Mouse (Mus musculus) forebrain, embryonic 14.5 days (tissue): Measurements from ENCODE around the gene Kdm2a. TPM values are rescaled to one million over a fixed set of nuclear protein-coding genes. Genes with fewer than 3 reads are reported as not detected.

Experiments
- ATAC-seq: fragments of 200-750 bp; cut with Nextera tagmentation; 2 replicates; pipeline ENCODE4 v1.8.0; 2017; ENCODE audit warnings: mild to moderate bottlenecking, moderate library complexity
- DNase-seq: peaks from one replicate; pipeline ENCODE4 v3.0.0-alpha.2; 2015; ENCODE audit warnings: low spot score
- H3K27ac ChIP-seq: fragments of 300-500 bp; sonication (generic); 2 replicates; pipeline ENCODE4 v1.5.1; 2014; ENCODE audit warnings: low read depth, mild to moderate bottlenecking, control low read depth, low read length, moderate library complexity
- H3K27me3 ChIP-seq: fragments of 300-500 bp; sonication (generic); replicated peaks from 2 replicates; pipeline ENCODE4 v1.6.1; 2014; ENCODE audit warnings: low read length, control low read depth, mixed read lengths; ENCODE audit not compliant: control insufficient read depth, insufficient read depth
- H3K36me3 ChIP-seq: fragments of 300-500 bp; sonication (generic); 2 replicates; pipeline ENCODE4 v1.6.1; 2014; ENCODE audit warnings: low read length, control low read depth; ENCODE audit not compliant: control insufficient read depth, insufficient read depth
- H3K4me1 ChIP-seq: fragments of 300-500 bp; sonication (generic); 2 replicates; pipeline ENCODE4 v1.6.1; 2014; ENCODE audit warnings: antibody characterized with exemption, low read length, control low read depth; ENCODE audit not compliant: control insufficient read depth, insufficient read depth
- H3K4me2 ChIP-seq: fragments of 300-500 bp; sonication (generic); 2 replicates; pipeline ENCODE4 v1.6.1; 2014; ENCODE audit warnings: mild to moderate bottlenecking, control low read depth, low read length
- H3K4me3 ChIP-seq: fragments of 300-500 bp; sonication (generic); 2 replicates; pipeline ENCODE4 v1.5.1; 2014; ENCODE audit warnings: low read depth, low read length, control low read depth
- H3K9ac ChIP-seq: fragments of 300-500 bp; sonication (generic); 2 replicates; pipeline ENCODE4 v1.6.1; 2014; ENCODE audit warnings: mild to moderate bottlenecking, low read length, control low read depth, moderate library complexity
- H3K9me3 ChIP-seq: fragments of 300-500 bp; sonication (generic); replicated peaks from 2 replicates; pipeline ENCODE4 v1.6.1; 2016; ENCODE audit warnings: low read length, control low read depth, mixed read lengths; ENCODE audit not compliant: control insufficient read depth
- WGBS: fragments of 180-500 bp; shearing (Covaris S2); extraction: QIAGEN DNeasy Blood & Tissue Kit; methylation state at CpG from one replicate; pipeline ENCODE4 v1.1.7; 2014; 5-methylcytosine and 5-hydroxymethylcytosine counted together
- polyA plus RNA-seq: library from polyadenylated mRNA; unstranded; fragments of >200 nt; fragmentation: Nextera tagmentation; extraction: Ambion mirVana; gene quantifications from 2 replicates; pipeline ENCODE4 v1.2.1, GENCODE M21; 2014

Gene Kdm2a
- polyA plus RNA-seq, 1 experiment from 2014 or later = 29.2 TPM

DNA sequence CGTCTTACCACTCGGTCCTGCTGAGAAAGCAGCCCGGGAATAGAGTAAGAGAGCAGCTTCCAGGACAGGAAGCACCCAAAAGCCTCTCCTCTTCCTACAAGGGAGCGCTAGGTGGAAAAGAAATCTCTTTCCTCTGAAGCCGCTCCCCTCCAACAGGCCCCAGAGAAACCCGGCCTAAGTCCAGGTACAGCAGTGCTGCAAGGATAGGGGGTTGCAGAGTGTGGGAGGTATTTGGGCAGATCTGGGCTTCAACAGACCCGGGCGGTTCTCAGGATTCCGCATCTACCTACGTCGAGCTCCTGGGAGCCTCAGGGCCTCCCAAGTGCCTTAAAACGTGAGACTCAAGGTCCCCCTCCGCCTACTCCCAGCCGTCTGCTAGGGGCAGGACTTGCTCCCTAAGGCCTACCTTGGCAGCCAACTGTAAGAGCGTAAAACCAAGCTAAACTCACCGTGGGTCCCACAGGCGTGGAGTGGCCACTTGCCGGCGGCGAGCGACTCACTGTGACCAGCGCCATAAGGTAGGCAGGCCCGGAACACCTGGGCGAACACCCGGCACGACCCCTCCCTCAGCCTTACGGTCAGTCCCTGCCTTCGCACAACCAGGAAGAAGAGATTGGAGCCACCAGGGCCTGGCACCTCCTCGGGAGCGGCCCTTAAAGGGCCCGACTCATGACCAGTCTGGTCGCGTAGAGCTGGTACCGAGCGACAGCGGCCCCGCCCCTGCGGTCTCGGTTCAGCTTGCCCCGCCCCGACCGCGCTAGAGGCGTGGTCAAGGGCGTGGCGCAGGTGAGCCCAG, 129.3 kb downstream of the Kdm2a start, which contains the start of gene Ssh3:
Ssh3 (minus strand) TSS at position 615 of the 796 bp plus-strand sequence.
- 7% methylated on average over 46 of the region's 46 CpGs for WGBS
- Histone ChIP-seq H3K4me2 (peak within 1 kb of the TSS; percentile 47), H3K36me3 (peaks cover 4% of the 10 kb centered on the region; the same call in 1 of the 2 replicates), H3K9me3 (no peaks in the 10 kb centered on the region), H3K4me3 (peak within 1 kb of the TSS; percentile 18), H3K4me1 (peaks cover 4% of the 10 kb centered on the region; the same call in 1 of the 2 replicates), H3K9ac (peak within 1 kb of the TSS; percentile 33; the same call in 1 of the 2 replicates), H3K27me3 (peaks cover 13% of the 10 kb centered on the region; the same call in 1 of the 2 replicates), H3K27ac (no peak within 1 kb of the TSS)
- peak; percentile 22 for DNase-seq
- peak; percentile 50 for ATAC-seq

DNA sequence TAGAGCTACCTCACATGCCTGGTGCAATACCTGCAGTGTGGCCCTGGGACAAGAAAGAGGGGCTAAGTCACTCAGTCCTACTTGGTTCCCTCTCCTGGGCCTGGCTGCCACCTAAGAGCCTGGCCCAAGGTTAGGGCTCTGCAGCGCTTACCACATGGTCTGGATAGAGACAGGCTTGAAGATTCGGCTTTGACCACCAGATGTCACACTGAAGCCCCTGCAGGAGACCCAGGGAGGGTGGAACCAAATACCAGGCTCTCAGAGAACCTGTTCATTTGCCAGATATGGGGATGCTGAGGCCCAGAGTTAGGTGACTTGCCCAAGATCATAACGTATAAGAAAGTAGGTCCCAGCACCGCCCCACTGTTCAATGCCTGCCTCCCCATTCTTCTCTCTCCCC, 132.1 kb downstream of the Kdm2a start:
- 72% methylated on average over 4 of the region's 4 CpGs for WGBS
- no peak for ATAC-seq
- Histone ChIP-seq H3K9ac (no peak overlapping the region), H3K27me3 (peaks cover 13% of the 10 kb centered on the region; the same call in 1 of the 2 replicates), H3K36me3 (peaks cover 3% of the 10 kb centered on the region; the same call in 1 of the 2 replicates), H3K4me1 (peaks cover 4% of the 10 kb centered on the region; the same call in 1 of the 2 replicates), H3K4me2 (no peak overlapping the region), H3K4me3 (no peak overlapping the region), H3K9me3 (no peaks in the 10 kb centered on the region), H3K27ac (no peak overlapping the region)
- no peak for DNase-seq

Other genes with a start within 250 kb of the Kdm2a start
- 134 and 154 TPM in 2 replicates for gene Coro1b, start 249.7 kb downstream of the Kdm2a start, polyA plus RNA-seq
- gene Ptprcap, start 244.7 kb downstream of the Kdm2a start, polyA plus RNA-seq = 0.24 TPM in 1 of 2 replicates, not detected in the other
- 32.3 and 35.5 TPM in 2 replicates for gene Rps6kb2, start 234.9 kb downstream of the Kdm2a start, polyA plus RNA-seq
- 3.9 and 4.2 TPM in 2 replicates for gene Carns1, start 222.8 kb downstream of the Kdm2a start, polyA plus RNA-seq
- 0.52 and 0.80 TPM in 2 replicates for gene Tbc1d10c, start 207.0 kb downstream of the Kdm2a start, polyA plus RNA-seq
- 608 and 689 TPM in 2 replicates for gene Ppp1ca, start 206.2 kb downstream of the Kdm2a start, polyA plus RNA-seq
- 25.5 and 25.7 TPM in 2 replicates for gene Rad9a, start 196.6 kb downstream of the Kdm2a start, polyA plus RNA-seq
- gene Clcf1, start 184.0 kb downstream of the Kdm2a start, polyA plus RNA-seq = 0.61 and 0.85 TPM in 2 replicates
- not detected in 2 replicates for gene AC109138.7, start 183.9 kb downstream of the Kdm2a start, polyA plus RNA-seq
- 17.6 and 19.0 TPM in 2 replicates for gene Pold4, start 166.4 kb downstream of the Kdm2a start, polyA plus RNA-seq
- gene Ssh3, start 129.1 kb downstream of the Kdm2a start, polyA plus RNA-seq = 4.0 and 4.3 TPM in 2 replicates
- 16.3 and 23.9 TPM in 2 replicates for gene Ankrd13d, start 115.1 kb downstream of the Kdm2a start, polyA plus RNA-seq
- 17.1 and 21.0 TPM in 2 replicates for gene Grk2, start 92.1 kb downstream of the Kdm2a start, polyA plus RNA-seq
- 6.3 and 8.3 TPM in 2 replicates for gene Rhod, start 41.1 kb upstream of the Kdm2a start, polyA plus RNA-seq
- gene Syt12, start 79.2 kb upstream of the Kdm2a start, polyA plus RNA-seq = 1.9 TPM in 2 replicates
- gene 2010003K11Rik, start 100.3 kb upstream of the Kdm2a start, polyA plus RNA-seq = not detected in 2 replicates
- 14.8 and 19.2 TPM in 2 replicates for gene Pcx, start 112.2 kb upstream of the Kdm2a start, polyA plus RNA-seq
- gene Lrfn4, start 217.4 kb upstream of the Kdm2a start, polyA plus RNA-seq = 12.2 and 12.6 TPM in 2 replicates
- gene Rce1, start 227.4 kb upstream of the Kdm2a start, polyA plus RNA-seq = 57.1 and 57.5 TPM in 2 replicates